Comparison of ENCODE assay signal across 23 mouse cellular contexts in genomic region chr4:87928603-87929199, GRCm38 (mm10).
DNase-seq lines count a peak whose midpoint lies in the region; ATAC-seq lines count a peak whose summit lies in the region.
"Had no signal": no experiment of that assay in that cellular context is flagged by ENCODE, and none has a peak within 500 bp of the region (broad histone marks: within the 10 kb centered on the region; RNA-seq: fewer than 3 reads in every experiment).

No protein-coding gene starts in this region.

- WGBS in heart, embryonic 11.5 days (ENCODE audit: insufficient replicate concordance): 68% methylated on average over 3 of the region's 3 CpGs
- 27% methylated on average over 3 of the region's 3 CpGs for WGBS in embryonic facial prominence, embryonic 15.5 days

- H3K4me1 ChIP-seq in heart, embryonic 11.5 days (ENCODE audit: control insufficient read depth, insufficient read depth, low read length): peaks cover 18% of the 10 kb centered on the region
- peaks cover 20% of the 10 kb centered on the region; the same call in 1 of the 2 replicates for H3K4me1 ChIP-seq in embryonic facial prominence, embryonic 15.5 days

- no peak overlapping the region for H3K4me3 ChIP-seq in heart, embryonic 11.5 days (ENCODE audit: low read depth, low read length)
- H3K4me3 ChIP-seq in embryonic facial prominence, embryonic 15.5 days (replicated peaks): no peak overlapping the region
- H3K4me3 ChIP-seq: gastrocnemius, adult 2 months; heart, embryonic 10.5 days; liver, embryonic 12.5 days had no signal

- H3K4me2 ChIP-seq in heart, embryonic 11.5 days: no peak overlapping the region
- no peak overlapping the region for H3K4me2 ChIP-seq in embryonic facial prominence, embryonic 15.5 days (replicated peaks)
- H3K4me2 ChIP-seq: liver, embryonic 12.5 days; midbrain, embryonic 11.5 days had no signal

- H3K27me3 ChIP-seq in heart, embryonic 11.5 days (ENCODE audit: control insufficient read depth, insufficient read depth, low read length): no peaks in the 10 kb centered on the region
- no peaks in the 10 kb centered on the region for H3K27me3 ChIP-seq in embryonic facial prominence, embryonic 15.5 days
- H3K27me3 ChIP-seq: CH12.LX; liver, embryonic 12.5 days had no signal

- no peak overlapping the region for H3K27ac ChIP-seq in heart, embryonic 11.5 days (ENCODE audit: low read depth, low read length)
- peak overlapping the region; percentile 66 for H3K27ac ChIP-seq in embryonic facial prominence, embryonic 15.5 days (replicated peaks)
- H3K27ac ChIP-seq: gastrocnemius, adult 2 months; heart, embryonic 10.5 days; hindbrain, postnatal 0 days; liver, embryonic 12.5 days had no signal

- H3K9me3 ChIP-seq in heart, embryonic 11.5 days (replicated peaks; ENCODE audit: control insufficient read depth, low read length): no peaks in the 10 kb centered on the region
- H3K9me3 ChIP-seq in embryonic facial prominence, embryonic 15.5 days (replicated peaks): no peaks in the 10 kb centered on the region
- H3K9me3 ChIP-seq: G1E; heart, embryonic 10.5 days; liver, embryonic 12.5 days had no signal

- no peak for ATAC-seq in heart, embryonic 11.5 days (replicated peaks; ENCODE audit: insufficient number of reproducible peaks, low FRiP score, low TSS enrichment)
- no peak for ATAC-seq in embryonic facial prominence, embryonic 15.5 days (ENCODE audit: insufficient number of reproducible peaks, low FRiP score, low TSS enrichment, low read depth)
- ATAC-seq: hindbrain, postnatal 0 days; intestine, embryonic 16.5 days; liver, embryonic 12.5 days had no signal

- H3K36me3 ChIP-seq in heart, embryonic 11.5 days (ENCODE audit: control insufficient read depth, insufficient read depth, low read length): peaks cover 3% of the 10 kb centered on the region; the same call in 1 of the 2 replicates
- H3K36me3 ChIP-seq in embryonic facial prominence, embryonic 15.5 days: no peaks in the 10 kb centered on the region
- H3K36me3 ChIP-seq: liver, embryonic 12.5 days had no signal

- peak; percentile 10 for DNase-seq in heart, adult 11 months
- DNase-seq in brain, adult 2 months (ENCODE audit: low read depth, low spot score): peak; percentile 32
- peak; percentile 51 for DNase-seq in brain, embryonic 18.5 days (ENCODE audit: low read depth, low spot score)
- DNase-seq in thymus, postnatal 0 days (ENCODE audit: low spot score): no peak
- DNase-seq in thymus, postnatal 14 days: no peak
- DNase-seq: adrenal gland, postnatal 10 days; B cell, adult 2 months; cerebellum, adult 9-11 months; gastrocnemius, adult 2 months; kidney, adult 9 months; kidney, postnatal 14 days; lung, adult 18-20 months; lung, postnatal 14 days; thymus, postnatal 36 days had no signal

- H3K9ac ChIP-seq in heart, embryonic 11.5 days (ENCODE audit: low read depth, low read length): no peak overlapping the region
- H3K9ac ChIP-seq in embryonic facial prominence, embryonic 15.5 days: no peak overlapping the region
- H3K9ac ChIP-seq: liver, embryonic 12.5 days had no signal

Comparison
In these comparisons a context has a peak if more than half of its experiments do, and no peak if none do; other contexts are left out.
1. DNase-seq: peak in heart, adult 11 months (single experiment), brain, adult 2 months (single experiment) and brain, embryonic 18.5 days (single experiment); none in thymus, postnatal 0 days (single experiment) and thymus, postnatal 14 days (single experiment).